ENCODE assay signal across 9 mouse cellular contexts in the genomic region with DNA sequence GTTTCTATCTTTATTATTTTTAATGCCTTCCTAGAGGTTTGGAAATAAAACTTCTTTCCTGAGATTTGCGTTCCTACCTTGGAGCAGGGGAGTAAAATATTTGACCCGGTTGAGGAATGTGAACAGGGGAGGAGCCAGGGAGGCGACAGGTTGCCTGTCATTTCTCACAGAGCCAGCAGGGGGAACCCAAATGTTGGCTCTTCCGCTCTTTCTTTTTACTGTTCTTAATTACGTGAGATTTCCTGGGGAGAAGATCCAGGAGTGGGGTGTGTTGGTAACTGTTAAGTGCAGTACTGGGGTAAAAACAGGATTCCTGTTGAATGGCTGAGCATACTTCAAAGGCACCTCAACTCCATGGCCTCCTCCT. TPM values are rescaled to one million over a fixed set of nuclear protein-coding genes. Genes with fewer than 3 reads are reported as not detected.
DNase-seq lines count a peak whose midpoint lies in the region; ATAC-seq and TF ChIP-seq lines count a peak whose summit lies in the region.
"Had no signal": no experiment of that assay in that cellular context is flagged by ENCODE, and none has a peak within 500 bp of the region (broad histone marks: within the 10 kb centered on the region; RNA-seq: fewer than 3 reads in every experiment).

No protein-coding gene starts in this region.

- TF ChIP-seq EP300 in ES-Bruce4 (IDR thresholded peaks at IDR 0.05; ENCODE audit: insufficient read depth, low read depth, low read length), result no peak
- 0 out of 2 replicates have a peak, but pooled peaks have one; percentile 12 for TF ChIP-seq EP300 in lung, postnatal 0 days (IDR thresholded peaks at IDR 0.05)

- H3K36me3 ChIP-seq in hindbrain, embryonic 10.5 days, result peaks cover 70% of the 10 kb centered on the region
- peaks cover 54% of the 10 kb centered on the region for H3K36me3 ChIP-seq in hindbrain, embryonic 12.5 days
- peaks cover 12% of the 10 kb centered on the region for H3K36me3 ChIP-seq in ES-Bruce4 (ENCODE audit: control insufficient read depth, insufficient read depth, low read length, poor library complexity, severe bottlenecking)
- peaks cover 18% of the 10 kb centered on the region; the same call in 1 of the 2 replicates for H3K36me3 ChIP-seq in lung, postnatal 0 days (ENCODE audit: insufficient read depth, low read length)
- H3K36me3 ChIP-seq in stomach, embryonic 15.5 days, result peaks cover 41% of the 10 kb centered on the region

- TF ChIP-seq CTCF in ES-Bruce4 (IDR thresholded peaks at IDR 0.05; ENCODE audit: low read depth, low read length), result peak; percentile 53
- peak; percentile 76 for TF ChIP-seq CTCF in lung, postnatal 0 days (IDR thresholded peaks at IDR 0.05)

- no peak overlapping the region; the same call in 1 of the 2 replicates for H3K27ac ChIP-seq in hindbrain, embryonic 10.5 days
- H3K27ac ChIP-seq in hindbrain, embryonic 12.5 days, result no peak overlapping the region
- H3K27ac ChIP-seq in ES-Bruce4 (ENCODE audit: insufficient read depth, low read length), result peak overlapping the region; percentile 21; the same call in 1 of the 2 replicates
- no peak overlapping the region for H3K27ac ChIP-seq in lung, postnatal 0 days (ENCODE audit: low read length)
- 0 out of 2 replicates have a peak overlapping the region, but pooled peaks have one; percentile 14 for H3K27ac ChIP-seq in stomach, embryonic 15.5 days

- no peak for ATAC-seq in hindbrain, embryonic 12.5 days (ENCODE audit: low FRiP score)
- ATAC-seq in lung, postnatal 0 days, result peak; percentile 62
- no peak for ATAC-seq in stomach, embryonic 15.5 days (ENCODE audit: insufficient read depth, low FRiP score, low read depth)

- peaks cover 6% of the 10 kb centered on the region; the same call in 1 of the 2 replicates for H3K4me1 ChIP-seq in hindbrain, embryonic 10.5 days (replicated peaks)
- H3K4me1 ChIP-seq in hindbrain, embryonic 12.5 days, result no peaks in the 10 kb centered on the region
- H3K4me1 ChIP-seq in ES-Bruce4 (ENCODE audit: control insufficient read depth, insufficient read depth, low read length), result peaks cover 10% of the 10 kb centered on the region
- H3K4me1 ChIP-seq in lung, postnatal 0 days (ENCODE audit: insufficient read depth, low read depth, low read length), result peaks cover 3% of the 10 kb centered on the region; the same call in 1 of the 2 replicates
- peaks cover 12% of the 10 kb centered on the region; the same call in 1 of the 2 replicates for H3K4me1 ChIP-seq in stomach, embryonic 15.5 days

- no peak overlapping the region for H3K4me2 ChIP-seq in hindbrain, embryonic 12.5 days (replicated peaks)
- no peak overlapping the region for H3K4me2 ChIP-seq in lung, postnatal 0 days (replicated peaks; ENCODE audit: low read depth, low read length)
- H3K4me2 ChIP-seq in stomach, embryonic 15.5 days, result no peak overlapping the region
- H3K4me2 ChIP-seq: liver, embryonic 13.5 days had no signal

- no peak for TF ChIP-seq POLR2A in ES-Bruce4 (IDR thresholded peaks at IDR 0.05; ENCODE audit: insufficient read depth, low read length)

- WGBS in hindbrain, embryonic 10.5 days, result 14% methylated on average over 5 of the region's 5 CpGs
- 15% methylated on average over 5 of the region's 5 CpGs for WGBS in hindbrain, embryonic 12.5 days
- WGBS in lung, postnatal 0 days, result 10% methylated on average over 5 of the region's 5 CpGs
- whole genome bisulfite sequencing in stomach, embryonic 15.5 days, result 13% methylated on average over 5 of the region's 5 CpGs

- DNase-seq in hindbrain, embryonic 10.5 days (ENCODE audit: low spot score), result peak; percentile 51
- DNase-seq in embryo, embryonic 9.5 days (ENCODE audit: extremely low spot score), result peak; percentile 60
- peak; percentile 80 for DNase-seq in kidney, adult 9 months
- peak; percentile 87 for DNase-seq in lung, postnatal 0 days (ENCODE audit: low spot score)
- DNase-seq in ovary, postnatal 14 days (ENCODE audit: low spot score), result no peak
- DNase-seq: liver, embryonic 13.5 days had no signal

- H3K27me3 ChIP-seq in hindbrain, embryonic 10.5 days (ENCODE audit: insufficient read depth, poor library complexity, severe bottlenecking), result no peaks in the 10 kb centered on the region
- no peaks in the 10 kb centered on the region for H3K27me3 ChIP-seq in hindbrain, embryonic 12.5 days
- H3K27me3 ChIP-seq in ES-Bruce4 (ENCODE audit: control insufficient read depth, insufficient read depth, low read length, poor library complexity, severe bottlenecking), result no peaks in the 10 kb centered on the region
- H3K27me3 ChIP-seq in lung, postnatal 0 days (replicated peaks; ENCODE audit: insufficient read depth, low read length), result no peaks in the 10 kb centered on the region
- no peaks in the 10 kb centered on the region for H3K27me3 ChIP-seq in stomach, embryonic 15.5 days (replicated peaks)
- H3K27me3 ChIP-seq: liver, embryonic 13.5 days had no signal

- H3K9ac ChIP-seq in hindbrain, embryonic 12.5 days, result no peak overlapping the region
- H3K9ac ChIP-seq in ES-Bruce4 (ENCODE audit: low read depth, poor library complexity, severe bottlenecking), result no peak overlapping the region
- no peak overlapping the region for H3K9ac ChIP-seq in lung, postnatal 0 days (replicated peaks; ENCODE audit: low read depth)
- H3K9ac ChIP-seq in stomach, embryonic 15.5 days, result no peak overlapping the region
- H3K9ac ChIP-seq: liver, embryonic 13.5 days had no signal

- no peak overlapping the region for H3K4me3 ChIP-seq in hindbrain, embryonic 10.5 days
- no peak overlapping the region for H3K4me3 ChIP-seq in hindbrain, embryonic 12.5 days
- H3K4me3 ChIP-seq in ES-Bruce4 (ENCODE audit: low read depth, low read length), result no peak overlapping the region
- H3K4me3 ChIP-seq in lung, postnatal 0 days (ENCODE audit: low read depth, low read length), result no peak overlapping the region
- no peak overlapping the region for H3K4me3 ChIP-seq in stomach, embryonic 15.5 days (replicated peaks)
- H3K4me3 ChIP-seq: liver, embryonic 13.5 days had no signal

- no peaks in the 10 kb centered on the region for H3K9me3 ChIP-seq in hindbrain, embryonic 10.5 days
- no peaks in the 10 kb centered on the region for H3K9me3 ChIP-seq in hindbrain, embryonic 12.5 days (replicated peaks)
- H3K9me3 ChIP-seq in ES-Bruce4 (replicated peaks; ENCODE audit: control insufficient read depth, insufficient read depth, low read length, poor library complexity, severe bottlenecking), result no peaks in the 10 kb centered on the region
- no peaks in the 10 kb centered on the region for H3K9me3 ChIP-seq in lung, postnatal 0 days (ENCODE audit: low read length)
- no peaks in the 10 kb centered on the region for H3K9me3 ChIP-seq in stomach, embryonic 15.5 days
- H3K9me3 ChIP-seq: liver, embryonic 13.5 days had no signal

RNA-seq across cellular contexts. Expression of gene Anxa9, which starts 10.9 kb away (rescaled TPM):
- polyA plus RNA-seq in hindbrain, embryonic 10.5 days (2016; fragmentation: Nextera tagmentation; extraction: Ambion mirVana), result 2.0 and 2.1 TPM in 2 replicates
- polyA plus RNA-seq in hindbrain, embryonic 12.5 days (2016; fragmentation: Nextera tagmentation; extraction: Ambion mirVana), result 0.87 and 1.1 TPM in 2 replicates
- 1.9 and 2.0 TPM in 2 replicates for polyA plus RNA-seq in ES-Bruce4 (2011; ENCODE audit: insufficient read depth, insufficient read length, low read depth, missing spikeins)
- 1.4 and 1.6 TPM in 2 replicates for polyA plus RNA-seq in lung, postnatal 0 days (2015; fragmentation: Nextera tagmentation; extraction: Ambion mirVana)
- 2.3 and 3.4 TPM in 2 replicates for polyA plus RNA-seq in stomach, embryonic 15.5 days (2015; fragmentation: Nextera tagmentation; extraction: Ambion mirVana)

RNA-seq across cellular contexts. Expression of gene Prune1, which starts 14.2 kb away (rescaled TPM):
- 28.2 and 28.6 TPM in 2 replicates for polyA plus RNA-seq in hindbrain, embryonic 10.5 days (2016; fragmentation: Nextera tagmentation; extraction: Ambion mirVana)
- polyA plus RNA-seq in hindbrain, embryonic 12.5 days (2016; fragmentation: Nextera tagmentation; extraction: Ambion mirVana), result 37.0 and 37.9 TPM in 2 replicates
- polyA plus RNA-seq in ES-Bruce4 (2011; ENCODE audit: insufficient read depth, insufficient read length, low read depth, missing spikeins), result 42.9 and 43.9 TPM in 2 replicates
- polyA plus RNA-seq in lung, postnatal 0 days (2015; fragmentation: Nextera tagmentation; extraction: Ambion mirVana), result 11.6 and 14.5 TPM in 2 replicates
- polyA plus RNA-seq in stomach, embryonic 15.5 days (2015; fragmentation: Nextera tagmentation; extraction: Ambion mirVana), result 16.6 and 17.3 TPM in 2 replicates

RNA-seq across cellular contexts. Expression of gene Mindy1, which starts 14.9 kb away (rescaled TPM):
- polyA plus RNA-seq in hindbrain, embryonic 10.5 days (2016; fragmentation: Nextera tagmentation; extraction: Ambion mirVana), result 33.9 and 44.1 TPM in 2 replicates
- polyA plus RNA-seq in hindbrain, embryonic 12.5 days (2016; fragmentation: Nextera tagmentation; extraction: Ambion mirVana), result 45.7 and 51.1 TPM in 2 replicates
- 43.6 and 48.0 TPM in 2 replicates for polyA plus RNA-seq in ES-Bruce4 (2011; ENCODE audit: insufficient read depth, insufficient read length, low read depth, missing spikeins)
- polyA plus RNA-seq in lung, postnatal 0 days (2015; fragmentation: Nextera tagmentation; extraction: Ambion mirVana), result 65.8 and 68.0 TPM in 2 replicates
- 45.8 and 51.2 TPM in 2 replicates for polyA plus RNA-seq in stomach, embryonic 15.5 days (2015; fragmentation: Nextera tagmentation; extraction: Ambion mirVana)

RNA-seq across cellular contexts. Expression of gene Cers2, which starts 18.5 kb away (rescaled TPM):
- polyA plus RNA-seq in hindbrain, embryonic 10.5 days (2016; fragmentation: Nextera tagmentation; extraction: Ambion mirVana), result 116 and 123 TPM in 2 replicates
- 115 TPM in 2 replicates for polyA plus RNA-seq in hindbrain, embryonic 12.5 days (2016; fragmentation: Nextera tagmentation; extraction: Ambion mirVana)
- 99.9 and 103 TPM in 2 replicates for polyA plus RNA-seq in ES-Bruce4 (2011; ENCODE audit: insufficient read depth, insufficient read length, low read depth, missing spikeins)
- polyA plus RNA-seq in lung, postnatal 0 days (2015; fragmentation: Nextera tagmentation; extraction: Ambion mirVana), result 291 and 299 TPM in 2 replicates
- polyA plus RNA-seq in stomach, embryonic 15.5 days (2015; fragmentation: Nextera tagmentation; extraction: Ambion mirVana), result 138 and 146 TPM in 2 replicates

RNA-seq across cellular contexts. Expression of gene Bnipl, which starts 45.1 kb away (rescaled TPM):
- polyA plus RNA-seq in hindbrain, embryonic 10.5 days (2016; fragmentation: Nextera tagmentation; extraction: Ambion mirVana), result 0.60 and 0.63 TPM in 2 replicates
- polyA plus RNA-seq in hindbrain, embryonic 12.5 days (2016; fragmentation: Nextera tagmentation; extraction: Ambion mirVana), result 1.0 and 1.1 TPM in 2 replicates
- polyA plus RNA-seq in ES-Bruce4 (2011; ENCODE audit: insufficient read depth, insufficient read length, low read depth, missing spikeins), result 4.1 and 4.8 TPM in 2 replicates
- polyA plus RNA-seq in lung, postnatal 0 days (2015; fragmentation: Nextera tagmentation; extraction: Ambion mirVana), result 2.5 and 2.8 TPM in 2 replicates
- 3.5 and 5.8 TPM in 2 replicates for polyA plus RNA-seq in stomach, embryonic 15.5 days (2015; fragmentation: Nextera tagmentation; extraction: Ambion mirVana)
- polyA plus RNA-seq: liver, embryonic 13.5 days had no signal

Comparison
In these comparisons a context has a peak if more than half of its experiments do, and no peak if none do; other contexts are left out.
1. H3K27ac ChIP-seq: peak in ES-Bruce4 (single experiment) and stomach, embryonic 15.5 days (single experiment); none in hindbrain, embryonic 10.5 days (single experiment), hindbrain, embryonic 12.5 days (single experiment) and lung, postnatal 0 days (single experiment).